Mouse (Mus musculus): ENCODE results near the gene Srek1ip1.

Gene Srek1ip1

DNA sequence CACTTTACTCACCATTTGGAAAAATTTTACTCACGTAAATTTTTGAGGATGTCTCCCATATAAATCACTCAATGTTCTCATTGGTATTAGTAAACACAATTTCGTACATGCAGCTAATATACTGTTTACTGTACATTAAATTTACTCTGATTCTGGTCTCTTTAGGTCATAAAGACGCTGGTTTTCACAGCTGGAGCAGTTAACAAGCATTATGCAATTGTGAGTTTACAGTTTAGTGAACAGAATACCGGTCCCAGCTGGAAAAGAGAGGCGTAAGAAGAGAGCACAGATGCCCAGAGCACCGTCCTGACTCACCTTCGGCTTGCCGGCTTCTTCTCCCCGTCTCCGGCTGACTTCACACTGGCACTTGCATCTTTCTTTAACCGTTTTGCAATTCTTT, at the start of gene Srek1ip1:
Gene Srek1ip1 (plus strand): TSS at position 301 of the 400 bp plus-strand sequence.
- no peak for DNase-seq (ENCODE audit: low spot score in 2 of 2)

DNA sequence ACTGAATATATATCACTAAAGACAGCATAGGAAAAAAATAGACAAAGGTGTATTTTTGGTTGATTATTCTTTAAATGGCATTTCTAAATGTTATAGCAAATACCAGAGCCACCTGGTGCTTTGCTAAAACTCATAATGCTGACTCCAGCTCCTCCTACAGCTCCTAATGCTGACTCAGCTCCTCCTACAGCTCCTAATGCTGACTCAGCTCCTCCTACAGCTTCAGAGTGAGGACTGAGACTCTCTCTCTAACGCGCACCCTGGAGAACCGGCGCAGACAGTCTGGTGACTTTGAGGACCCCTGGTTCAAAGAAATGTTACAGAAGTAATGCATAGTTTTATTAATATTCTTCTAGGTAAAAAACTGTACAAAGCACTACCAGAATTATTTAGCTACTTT, 49.4 kb upstream of the Srek1ip1 start:
- DNase-seq (ENCODE audit: low spot score in 2 of 2): no peak

DNA sequence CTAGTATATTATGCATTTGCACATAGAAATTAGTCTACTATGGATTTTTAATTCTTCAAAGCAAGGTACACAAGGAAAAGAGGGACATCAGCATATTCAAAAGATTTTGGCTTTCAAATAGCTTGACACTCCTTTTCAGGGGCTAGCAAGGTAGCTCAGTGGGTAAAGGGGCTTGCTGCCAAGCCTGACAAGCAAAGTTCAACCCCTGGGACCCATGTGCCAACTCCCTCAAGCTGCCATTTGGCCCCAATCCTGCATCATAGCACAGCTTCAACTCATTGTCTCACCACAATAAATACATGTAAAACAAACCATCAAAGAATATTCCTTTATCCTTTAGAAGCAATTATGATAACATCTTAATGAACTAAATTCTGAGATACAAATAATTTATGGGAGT, 45.3 kb upstream of the Srek1ip1 start:
- no peak for DNase-seq (ENCODE audit: low spot score in 2 of 2)

DNA sequence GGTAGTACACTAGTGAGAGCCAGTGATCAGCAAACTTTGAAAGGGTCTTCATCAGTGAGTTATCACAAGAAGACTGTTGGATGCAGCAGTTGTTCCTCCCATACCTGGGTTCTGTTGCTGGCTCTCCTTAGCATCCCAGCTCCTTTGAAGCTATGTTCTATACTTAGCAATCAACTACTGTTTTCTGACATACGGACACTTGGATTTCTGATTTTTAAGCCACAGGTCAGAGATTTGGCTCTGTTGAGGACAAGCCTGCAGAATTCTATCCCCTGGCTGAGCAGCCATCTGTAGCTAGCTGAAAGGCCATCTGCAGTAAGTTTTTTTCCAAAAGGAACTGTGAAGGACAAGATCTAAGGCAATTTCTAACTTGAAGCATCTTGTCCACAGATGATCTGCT, 32.9 kb upstream of the Srek1ip1 start:
- DNase-seq (ENCODE audit: low spot score in 2 of 2): no peak

DNA sequence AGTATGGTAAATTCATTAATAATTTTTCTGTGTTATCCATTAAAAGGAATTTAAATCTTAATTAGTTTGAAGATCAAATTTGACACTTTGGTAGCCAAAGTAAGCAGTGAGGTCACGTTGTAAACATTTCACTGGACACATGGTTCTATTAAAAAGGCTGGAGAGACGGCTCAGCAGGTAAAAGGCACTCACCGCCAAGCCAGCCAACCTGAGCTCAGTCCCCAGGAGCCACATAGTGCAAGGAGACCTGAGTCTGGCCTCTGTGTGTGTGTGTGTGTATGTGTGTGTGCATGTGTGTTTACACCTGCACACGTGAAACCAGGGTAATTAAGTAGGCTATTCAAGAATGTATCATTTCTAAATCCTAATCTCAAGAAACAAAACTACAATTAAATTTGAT, 29.9 kb upstream of the Srek1ip1 start:
- DNase-seq (ENCODE audit: low spot score in 2 of 2): no peak

DNA sequence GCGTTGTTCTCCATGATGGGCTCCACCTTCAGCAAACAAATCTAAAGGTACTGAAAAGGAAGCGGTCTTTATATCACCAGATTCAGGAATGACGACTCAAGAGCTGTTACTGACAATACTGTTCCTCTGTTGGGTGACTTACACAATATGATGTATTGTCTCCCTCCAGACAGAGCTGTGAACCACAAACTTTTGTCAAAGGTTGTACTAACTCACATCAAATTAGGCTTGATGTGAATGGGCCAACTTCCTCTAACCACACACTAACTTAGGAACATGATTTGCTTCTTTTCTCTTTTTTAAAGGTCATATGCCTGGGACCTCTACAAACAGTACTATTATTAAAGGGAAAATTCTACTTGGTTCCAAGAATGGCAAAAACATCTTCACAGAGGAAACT, 29.1 kb upstream of the Srek1ip1 start:
- DNase-seq (ENCODE audit: low spot score in 2 of 2): no peak

DNA sequence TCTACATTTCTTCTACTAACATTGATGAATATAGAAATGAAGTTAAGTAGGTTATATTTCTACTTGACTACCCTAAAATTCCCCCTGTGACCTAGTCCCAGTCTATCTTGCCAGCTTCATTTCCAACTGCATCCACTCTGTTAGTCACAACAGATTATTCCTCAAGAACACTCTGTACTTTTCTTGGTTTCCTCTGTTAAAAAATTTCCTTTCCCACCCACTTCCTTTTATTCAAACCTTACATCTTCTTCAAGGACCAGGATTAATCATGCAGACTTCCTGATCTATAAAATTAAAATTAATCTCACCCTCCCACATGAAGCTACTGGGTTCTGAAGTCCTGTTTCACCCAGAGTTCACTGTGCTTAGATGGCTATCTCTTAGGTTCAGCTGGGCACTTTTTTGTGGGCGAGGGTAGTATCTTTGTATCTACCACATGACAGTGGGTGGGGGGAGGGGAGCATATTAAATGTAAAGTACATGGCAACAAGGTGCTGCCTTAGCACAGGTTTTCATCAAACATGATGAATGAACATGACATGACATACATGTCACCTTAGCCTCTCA, 13.1 kb upstream of the Srek1ip1 start:
- no peak for DNase-seq (ENCODE audit: low spot score in 2 of 2)

DNA sequence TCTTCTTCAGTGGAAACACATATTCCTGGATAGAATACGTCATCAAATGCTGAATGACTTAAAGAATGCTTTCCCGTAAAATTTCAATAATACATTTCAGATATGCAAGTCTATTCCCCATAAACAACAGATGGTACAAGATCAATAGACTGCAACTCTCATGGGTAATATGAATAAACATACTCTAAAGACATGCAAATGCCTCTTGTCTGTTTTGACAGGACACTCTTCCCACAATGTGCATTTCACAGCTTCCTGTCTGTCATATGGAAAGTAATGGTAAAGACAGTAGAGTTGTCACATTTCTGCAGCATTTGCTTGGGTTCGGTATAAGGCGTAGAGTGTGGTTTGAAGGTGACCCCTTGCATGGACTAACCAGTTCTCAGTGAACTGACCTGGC, 5.0 kb upstream of the Srek1ip1 start:
- no peak for DNase-seq (ENCODE audit: low spot score in 2 of 2)

DNA sequence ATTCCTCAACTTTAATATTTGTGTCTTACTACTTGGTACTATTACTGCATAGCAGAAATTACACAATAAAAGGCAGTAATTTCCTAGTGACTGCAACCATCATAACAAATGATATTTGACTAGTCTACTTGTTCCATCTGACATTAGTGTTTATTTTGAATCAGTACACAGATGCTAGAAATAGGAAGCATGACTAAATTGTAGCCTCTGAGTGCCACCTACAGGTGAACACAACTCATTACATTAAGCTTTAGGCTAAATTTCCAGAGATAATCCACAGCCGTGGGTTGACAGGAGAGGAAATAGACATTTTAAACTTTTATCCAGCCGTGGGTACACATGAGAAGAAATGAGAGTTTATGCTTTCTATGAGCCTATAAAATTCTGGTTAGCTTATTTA, 2.6 kb upstream of the Srek1ip1 start:
- no peak for DNase-seq (ENCODE audit: low spot score in 2 of 2)

DNA sequence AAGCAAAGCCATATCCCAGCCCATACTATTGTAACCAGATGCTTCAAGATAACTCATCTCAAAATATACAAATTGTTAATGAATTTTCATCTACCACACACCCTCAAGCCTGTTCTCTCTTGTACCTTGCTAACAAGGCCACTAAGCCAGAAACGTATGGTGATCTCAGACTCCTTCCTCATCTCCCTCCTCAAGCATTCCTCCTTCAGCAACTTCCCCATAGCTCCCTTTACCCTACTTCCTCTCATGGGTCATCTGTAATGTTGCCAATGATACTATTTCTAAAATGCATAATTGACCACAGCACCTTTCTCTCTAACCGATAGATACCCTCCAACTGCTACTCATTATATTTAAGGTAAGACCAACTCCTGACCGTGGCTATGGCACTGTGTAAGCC, 2.1 kb downstream of the Srek1ip1 start:
- DNase-seq (ENCODE audit: low spot score in 2 of 2): no peak

DNA sequence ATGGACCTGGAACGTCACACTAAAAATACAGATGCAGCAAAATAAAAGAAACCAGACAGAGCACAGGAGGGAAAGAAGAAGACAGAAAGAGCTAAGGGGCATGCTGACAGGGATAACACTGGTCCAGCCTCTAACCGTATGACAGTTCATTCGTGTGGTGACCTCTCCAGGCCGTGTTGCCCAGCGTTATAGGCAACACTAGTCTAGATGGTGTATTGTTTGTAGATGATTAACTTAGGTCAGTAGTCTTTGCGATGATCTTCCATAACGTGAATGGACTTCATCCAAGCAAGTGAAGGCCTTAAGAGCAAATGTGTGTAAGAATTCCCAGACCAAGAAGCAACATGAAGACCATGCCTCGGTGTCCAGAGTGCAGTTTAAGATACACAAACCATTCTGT, 6.8 kb downstream of the Srek1ip1 start:
- no peak for DNase-seq (ENCODE audit: low spot score in 2 of 2)

DNA sequence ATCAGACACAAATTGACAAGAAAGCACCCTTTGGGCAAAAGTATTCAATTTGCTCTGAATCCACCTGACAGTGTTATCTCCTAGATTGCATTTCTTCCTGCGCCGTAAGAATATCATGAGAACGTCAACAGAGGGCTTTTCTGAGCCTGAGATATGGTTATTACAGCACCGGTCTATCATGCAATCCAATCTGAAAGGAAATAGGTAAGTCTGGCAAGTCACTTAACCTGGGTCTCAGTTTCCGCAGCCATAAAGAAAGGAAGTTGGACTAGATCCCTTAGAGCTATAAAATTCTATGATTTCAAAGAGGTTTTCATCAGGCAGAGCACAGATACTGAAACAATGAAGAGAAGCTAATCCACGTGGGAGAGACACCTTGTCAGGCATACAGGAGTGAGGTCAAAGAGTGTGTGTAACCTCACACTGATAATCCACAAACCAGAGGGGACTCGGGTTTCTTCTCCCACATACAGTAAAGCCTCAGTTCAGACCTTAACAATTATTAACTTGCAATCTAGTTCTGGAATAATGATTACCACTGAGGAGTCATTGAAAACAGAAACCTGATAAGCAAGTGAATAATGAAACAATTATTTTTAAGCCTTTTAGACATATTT, 7.4 kb downstream of the Srek1ip1 start:
- no peak for DNase-seq (ENCODE audit: low spot score in 2 of 2)

DNA sequence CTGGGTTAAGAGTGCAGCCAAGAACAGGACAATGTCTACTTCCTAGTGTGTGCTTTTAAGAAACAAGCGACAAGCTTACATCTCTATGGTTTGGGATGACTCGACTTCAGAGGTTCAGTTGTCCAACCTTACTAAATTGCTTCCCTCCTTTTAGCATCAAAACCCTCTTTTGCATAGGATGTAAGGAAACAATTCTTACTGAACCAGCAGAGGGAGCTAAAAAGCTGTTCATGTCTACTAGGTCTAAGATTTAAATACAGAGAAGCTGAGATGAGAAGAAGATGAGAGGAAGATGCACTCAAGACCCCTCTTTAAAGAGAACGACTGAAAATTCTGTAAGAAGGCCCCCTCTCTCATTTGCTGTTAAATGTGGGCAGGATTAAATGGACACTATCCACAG, 13.4 kb downstream of the Srek1ip1 start:
- DNase-seq (ENCODE audit: low spot score in 2 of 2): no peak

DNA sequence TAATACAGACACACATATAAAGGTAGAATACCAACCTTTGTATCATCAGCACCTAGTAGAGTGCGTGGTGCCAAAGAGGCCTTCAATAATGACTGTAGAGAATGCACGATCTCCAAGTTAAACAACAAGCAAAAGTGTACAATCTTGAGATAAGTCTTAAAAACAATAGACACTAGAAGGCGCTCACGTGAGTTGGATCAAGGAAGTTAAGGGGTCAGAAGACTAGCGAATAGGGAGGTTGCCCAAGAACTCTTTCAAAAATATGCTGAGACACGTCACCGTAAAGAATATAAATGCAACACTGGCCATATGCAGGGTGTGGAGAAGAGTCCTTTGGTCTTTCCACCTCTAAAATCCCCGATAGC, 24.0 kb downstream of the Srek1ip1 start:
- no peak for DNase-seq (ENCODE audit: low spot score in 2 of 2)

DNA sequence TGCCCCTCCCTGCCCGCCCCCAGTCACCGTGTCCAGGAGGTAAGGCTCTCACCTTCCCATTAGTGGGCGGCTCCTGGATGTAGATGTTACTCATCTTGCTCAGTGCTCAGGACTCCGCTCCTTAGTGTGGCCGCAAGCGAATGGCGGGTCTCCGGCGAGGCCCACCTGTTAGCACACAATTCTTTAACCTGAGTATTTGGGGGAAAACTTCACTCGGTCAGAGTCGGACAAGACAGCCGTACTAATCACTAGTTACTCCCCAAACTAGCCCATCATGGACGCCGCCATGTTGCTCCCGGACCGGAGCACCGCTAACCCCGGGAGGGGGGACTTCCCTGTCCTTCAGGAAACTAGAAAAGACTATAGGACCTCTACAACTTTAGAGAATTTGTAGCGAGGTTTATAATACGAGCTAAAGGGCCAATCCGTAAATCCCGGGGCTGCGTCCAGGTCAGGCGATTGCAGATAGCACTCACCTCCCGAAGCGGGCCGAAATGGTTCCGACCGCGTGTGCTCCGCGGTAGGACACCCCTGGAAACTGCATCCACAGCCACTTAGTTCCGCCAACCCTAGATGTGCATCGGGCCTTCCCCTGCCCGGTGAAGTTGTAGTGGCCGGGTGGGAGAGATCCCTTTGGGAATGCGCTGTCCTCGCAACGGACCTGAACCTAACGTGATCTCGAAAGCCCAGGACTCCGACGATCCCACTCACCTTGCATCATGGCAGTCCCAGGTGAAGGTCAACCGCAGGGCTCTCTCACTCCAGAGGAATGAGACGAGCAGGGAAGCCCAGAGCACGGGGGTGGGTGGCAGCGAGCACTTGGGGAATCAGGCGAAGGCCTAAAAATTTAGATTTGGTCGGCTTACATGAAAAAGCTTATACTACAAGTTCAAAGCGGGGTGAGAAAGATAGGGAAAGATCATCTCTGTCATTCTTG, 24.6 kb downstream of the Srek1ip1 start, which contains the start of gene Cwc27:
Gene Cwc27 (minus strand): TSS at position 508 of the 937 bp plus-strand sequence.
- DNase-seq (ENCODE audit: low spot score in 2 of 2): peak; percentile 57 to 64

DNA sequence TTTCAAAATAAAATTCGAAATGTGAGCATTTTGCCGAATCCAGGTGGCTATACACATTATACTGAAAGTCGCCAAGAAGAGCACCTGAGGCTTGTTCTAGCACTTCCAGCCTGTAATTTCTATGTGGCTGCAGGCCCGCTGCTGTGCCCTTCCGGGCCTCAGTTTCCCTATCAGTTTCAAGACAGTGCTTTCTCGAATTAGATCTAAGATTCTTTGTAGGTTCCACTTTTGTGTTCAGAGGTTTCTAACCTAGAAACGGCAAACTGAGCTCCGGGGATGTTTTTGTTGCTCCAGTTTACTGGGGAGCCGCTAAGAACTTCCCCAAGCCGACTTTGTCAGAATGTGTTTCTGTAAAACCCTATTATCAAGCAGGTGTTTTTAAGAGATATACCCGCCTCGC, 25.4 kb downstream of the Srek1ip1 start:
- no peak for DNase-seq (ENCODE audit: low spot score in 2 of 2)

DNA sequence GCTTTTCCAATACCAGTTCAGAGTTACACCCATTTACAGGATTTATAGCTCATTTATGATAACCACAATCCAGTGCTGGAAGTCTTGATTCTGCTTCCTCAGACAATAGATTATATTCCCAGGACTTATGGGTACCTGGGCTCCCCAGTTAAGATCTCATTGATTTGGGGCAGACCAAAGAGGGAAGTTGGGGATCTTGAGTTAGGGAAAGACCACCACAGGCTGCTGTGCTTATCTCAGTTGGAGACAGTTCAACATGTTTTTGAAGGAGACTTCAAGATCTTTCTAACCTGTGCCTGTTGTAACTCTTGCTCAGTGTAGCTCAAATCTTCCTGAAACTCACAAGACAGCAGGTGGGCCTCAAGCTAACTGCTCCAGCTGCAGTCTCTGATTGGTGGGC, 28.9 kb downstream of the Srek1ip1 start:
- DNase-seq (ENCODE audit: low spot score in 2 of 2): no peak

DNA sequence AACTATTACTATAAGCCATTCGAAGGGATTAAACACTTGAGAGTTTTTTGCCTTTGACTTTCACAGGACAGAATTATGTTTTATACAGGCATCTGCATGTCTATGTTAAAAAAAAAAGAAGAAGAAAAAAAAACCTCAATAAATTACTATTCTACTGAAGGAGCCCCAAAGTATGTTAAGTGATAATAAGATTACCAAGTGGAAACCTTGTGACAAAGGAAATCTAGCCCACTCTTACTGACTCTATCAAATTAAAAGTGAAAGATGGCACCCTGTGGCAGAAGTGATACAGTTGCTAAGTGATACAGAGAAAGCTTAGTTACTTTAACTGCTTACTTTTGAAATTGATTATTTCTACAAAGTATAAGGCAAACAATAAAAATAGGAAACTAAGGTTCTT, 29.6 kb downstream of the Srek1ip1 start:
- no peak for DNase-seq (ENCODE audit: low spot score in 2 of 2)

DNA sequence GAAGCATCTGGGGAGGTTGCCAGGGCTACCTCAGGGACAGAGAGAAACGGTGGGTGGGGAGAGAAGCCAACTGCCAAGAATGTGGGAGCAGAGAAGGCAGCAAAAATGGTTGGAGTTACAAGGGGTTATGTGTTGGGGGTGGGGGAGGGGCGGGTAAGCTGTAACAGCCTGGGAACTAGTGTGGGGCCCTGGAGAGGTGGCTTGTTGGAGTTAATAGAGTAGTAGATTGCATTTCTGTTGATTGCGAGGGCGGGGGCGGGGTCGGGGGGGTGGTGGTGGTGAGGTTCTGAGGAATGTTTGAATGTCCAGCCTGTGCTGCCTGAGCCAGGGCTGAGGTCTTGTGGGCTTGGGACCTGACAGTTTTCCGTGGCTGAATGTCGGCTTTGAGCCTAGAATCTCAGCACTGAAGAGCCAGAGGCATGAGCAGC, 30.1 kb downstream of the Srek1ip1 start:
- DNase-seq (ENCODE audit: low spot score in 2 of 2): no peak

DNA sequence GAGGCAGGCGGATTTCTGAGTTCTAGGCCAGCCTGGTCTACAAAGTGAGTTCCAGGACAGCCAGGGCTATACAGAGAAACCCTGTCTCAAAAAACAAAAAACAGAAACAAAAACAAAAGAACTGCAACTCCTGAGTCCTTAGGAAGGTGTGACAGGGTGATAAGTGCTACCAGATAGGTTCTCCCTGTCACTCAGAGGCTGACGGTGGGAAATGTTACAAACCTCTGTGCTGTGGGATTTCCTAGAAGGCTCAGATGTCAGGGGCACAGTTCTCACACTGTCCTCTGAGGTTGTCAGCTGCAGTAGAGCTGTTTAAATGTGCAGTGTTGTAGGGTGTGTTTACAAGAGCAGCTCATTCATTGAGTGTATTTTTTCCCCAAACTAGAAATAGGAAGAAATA, 33.2 kb downstream of the Srek1ip1 start:
- no peak for DNase-seq (ENCODE audit: low spot score in 2 of 2)

DNA sequence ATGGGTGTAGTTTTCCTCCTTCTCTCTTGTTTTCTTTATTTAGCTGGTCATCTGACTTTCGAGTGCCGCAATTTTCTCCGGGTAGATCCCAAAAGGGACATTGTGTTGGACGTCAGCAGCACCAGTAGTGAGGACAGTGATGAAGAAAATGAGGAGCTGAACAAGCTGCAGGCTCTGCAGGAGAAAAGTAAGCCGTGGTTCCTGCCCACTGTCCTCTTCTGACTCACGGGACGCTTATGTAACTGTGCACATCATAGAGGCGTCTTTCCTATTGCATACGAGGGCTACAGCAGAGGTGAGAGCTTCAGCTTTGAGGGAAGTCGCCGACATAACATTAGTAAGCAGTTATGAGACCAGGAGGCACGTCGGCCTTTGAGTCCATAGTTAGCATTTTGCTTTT, 40.5 kb downstream of the Srek1ip1 start:
- DNase-seq (ENCODE audit: low spot score in 2 of 2): peak in 1 of 2 experiments; percentile 6

DNA sequence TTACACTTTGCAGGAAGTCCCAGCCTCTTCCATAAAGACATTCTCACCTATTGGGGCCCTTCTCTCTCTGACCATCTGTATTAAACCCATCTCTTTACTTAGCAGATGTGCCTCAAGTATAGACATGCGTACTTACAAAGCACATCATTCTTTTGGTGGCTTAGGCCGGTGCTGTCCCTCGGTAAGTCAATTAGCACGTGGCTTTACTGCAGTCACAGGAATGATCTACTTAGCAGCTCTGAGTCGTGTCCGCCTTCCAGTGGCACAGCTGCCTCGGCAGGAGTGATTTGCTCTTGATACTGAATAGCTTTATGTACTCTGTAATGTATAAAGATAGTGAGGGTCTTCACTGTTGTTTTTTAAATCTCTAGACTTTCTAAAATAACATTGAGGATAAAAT, 45.3 kb downstream of the Srek1ip1 start:
- DNase-seq (ENCODE audit: low spot score in 2 of 2): no peak

DNA sequence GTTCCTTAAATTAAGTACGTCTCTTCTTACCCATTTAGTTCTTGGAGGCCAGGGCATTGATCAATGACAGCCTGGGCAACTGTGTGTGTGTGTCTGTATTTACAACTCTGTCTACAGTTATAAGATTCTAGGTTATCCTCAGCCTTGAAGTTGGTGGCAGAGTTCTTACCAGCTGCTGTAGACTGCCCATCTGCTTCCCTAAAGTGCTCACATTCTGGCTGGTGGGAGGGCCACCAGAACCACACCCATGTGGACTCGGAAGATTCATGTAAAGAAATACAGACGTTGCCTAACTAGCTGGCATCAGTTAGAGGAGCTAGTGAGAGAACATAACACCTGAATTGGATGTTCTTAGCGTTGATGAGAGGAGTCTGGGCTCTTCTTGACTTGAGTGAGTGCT, 49.7 kb downstream of the Srek1ip1 start:
- DNase-seq (ENCODE audit: low spot score in 2 of 2): no peak

Measured in right cerebral cortex, postnatal 36 days (tissue).